Mouse (Mus musculus): Measurements from ENCODE around the gene Morn4. TPM values are rescaled to one million over a fixed set of nuclear protein-coding genes. Genes with fewer than 3 reads are reported as not detected.

Morn4 gene
- total and polyA plus RNA-seq, 2 experiments from 2014 or later = 47.5 to 122 TPM

GRCm38 (mm10) chr19:42055881-42056280 is 30.3 kb downstream of the Morn4 start:
- H3K9me3 ChIP-seq (ENCODE audit: low read length) = no peaks in the 10 kb centered on the region
- ATAC-seq (ENCODE audit: low FRiP score) (no peak), DNase-seq (ENCODE audit: low spot score) (no peak)
- H3K27ac ChIP-seq (ENCODE audit: low read depth, low read length) = no peak overlapping the region
- H3K9ac ChIP-seq (replicated peaks; ENCODE audit: low read length, poor library complexity, severe bottlenecking) = no peak overlapping the region
- TF ChIP-seq CTCF (IDR thresholded peaks at IDR 0.05) = no peak
- no peaks in the 10 kb centered on the region for H3K4me1 ChIP-seq (ENCODE audit: insufficient read depth, low read length)
- 87% methylated on average over 2 of the region's 2 CpGs for WGBS
- H3K27me3 ChIP-seq (ENCODE audit: insufficient read depth, low read length) = no peaks in the 10 kb centered on the region
- H3K4me3 ChIP-seq (ENCODE audit: low read depth, low read length) = no peak overlapping the region
- no peak overlapping the region for H3K4me2 ChIP-seq (ENCODE audit: low read depth, low read length, poor library complexity, severe bottlenecking)
- H3K36me3 ChIP-seq (ENCODE audit: insufficient read depth, low read length) = no peaks in the 10 kb centered on the region

DNA sequence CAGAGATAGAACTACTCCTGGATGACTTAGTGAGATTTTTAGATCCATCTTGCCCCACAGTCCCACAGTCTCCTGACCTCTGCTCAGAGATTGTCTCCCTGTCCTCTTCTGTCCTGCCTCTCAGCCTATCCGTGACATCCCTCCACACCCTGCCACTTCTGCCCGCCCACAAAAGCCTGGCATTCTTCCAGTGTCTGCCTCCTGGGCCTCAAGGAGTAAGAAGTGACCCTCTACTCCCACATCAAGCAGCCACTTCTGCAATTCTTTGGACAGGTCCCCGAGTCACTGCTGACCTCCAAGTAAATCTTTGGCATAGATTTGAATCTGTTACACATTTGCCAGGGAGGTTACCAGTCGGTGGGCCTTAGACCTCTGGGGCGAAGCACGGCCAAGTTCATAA is 31.9 kb downstream of the Morn4 start:
- ATAC-seq (ENCODE audit: low FRiP score) (no peak), DNase-seq (ENCODE audit: low spot score) (no peak)
- no peak overlapping the region for H3K4me3 ChIP-seq (ENCODE audit: low read depth, low read length)
- H3K4me2 ChIP-seq (ENCODE audit: low read depth, low read length, poor library complexity, severe bottlenecking) = no peak overlapping the region
- TF ChIP-seq CTCF (IDR thresholded peaks at IDR 0.05) = no peak
- H3K9ac ChIP-seq (replicated peaks; ENCODE audit: low read length, poor library complexity, severe bottlenecking) = no peak overlapping the region
- H3K27ac ChIP-seq (ENCODE audit: low read depth, low read length) = no peak overlapping the region
- H3K9me3 ChIP-seq (ENCODE audit: low read length) = no peaks in the 10 kb centered on the region
- WGBS = 76% methylated on average over 6 of the region's 6 CpGs
- no peaks in the 10 kb centered on the region for H3K27me3 ChIP-seq (ENCODE audit: insufficient read depth, low read length)
- no peaks in the 10 kb centered on the region for H3K36me3 ChIP-seq (ENCODE audit: insufficient read depth, low read length)
- H3K4me1 ChIP-seq (ENCODE audit: insufficient read depth, low read length) = no peaks in the 10 kb centered on the region

DNA sequence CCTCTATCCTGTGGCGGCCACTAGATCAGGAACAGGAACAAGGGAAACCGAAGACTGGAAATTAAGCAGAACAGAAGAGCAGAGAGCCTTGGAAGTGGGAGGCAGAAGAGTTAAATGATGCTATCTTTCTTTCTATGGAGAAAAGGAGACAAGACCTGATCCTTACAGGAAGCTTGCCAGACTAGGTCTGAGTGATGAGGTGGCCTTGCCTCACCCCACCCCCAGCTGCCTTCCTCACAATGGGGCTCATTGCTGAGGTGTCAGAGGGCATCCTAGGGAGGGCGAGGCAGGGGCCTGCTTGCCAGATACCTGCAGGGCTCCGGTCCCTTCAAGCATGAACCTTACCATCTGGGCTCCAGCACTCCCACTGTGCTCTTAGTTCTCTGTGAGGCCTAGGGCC is 34.2 kb downstream of the Morn4 start, which contains the start of gene 4933411K16Rik:
Gene 4933411K16Rik (plus strand): TSS at position 301 of the 400 bp plus-strand sequence.
- H3K27ac ChIP-seq (ENCODE audit: low read depth, low read length) = no peak within 1 kb of the TSS
- no peak for TF ChIP-seq CTCF (IDR thresholded peaks at IDR 0.05)

GRCm38 (mm10) chr19:42051351-42051750 is 34.8 kb downstream of the Morn4 start:
- Histone ChIP-seq H3K4me2 (ENCODE audit: low read depth, low read length, poor library complexity, severe bottlenecking) (no peak overlapping the region), H3K36me3 (ENCODE audit: insufficient read depth, low read length) (no peaks in the 10 kb centered on the region), H3K4me3 (ENCODE audit: low read depth, low read length) (no peak overlapping the region), H3K9me3 (ENCODE audit: low read length) (no peaks in the 10 kb centered on the region), H3K9ac (replicated peaks; ENCODE audit: low read length, poor library complexity, severe bottlenecking) (no peak overlapping the region), H3K4me1 (ENCODE audit: insufficient read depth, low read length) (no peaks in the 10 kb centered on the region), H3K27ac (ENCODE audit: low read depth, low read length) (no peak overlapping the region), H3K27me3 (ENCODE audit: insufficient read depth, low read length) (no peaks in the 10 kb centered on the region)
- DNase-seq (ENCODE audit: low spot score) (no peak), ATAC-seq (ENCODE audit: low FRiP score) (no peak)
- no peak for TF ChIP-seq CTCF (IDR thresholded peaks at IDR 0.05)
- 86% methylated on average over 3 of the region's 3 CpGs for WGBS

More for the DNA sequence above, 34.2 kb downstream of the Morn4 start, which contains the start of gene 4933411K16Rik:
- DNase-seq (ENCODE audit: low spot score) = no peak
- Histone ChIP-seq H3K4me2 (ENCODE audit: low read depth, low read length, poor library complexity, severe bottlenecking) (no peak within 1 kb of the TSS), H3K27me3 (ENCODE audit: insufficient read depth, low read length) (no peaks in the 10 kb centered on the region), H3K9me3 (ENCODE audit: low read length) (no peaks in the 10 kb centered on the region), H3K36me3 (ENCODE audit: insufficient read depth, low read length) (no peaks in the 10 kb centered on the region), H3K9ac (replicated peaks; ENCODE audit: low read length, poor library complexity, severe bottlenecking) (no peak within 1 kb of the TSS), H3K4me1 (ENCODE audit: insufficient read depth, low read length) (no peaks in the 10 kb centered on the region), H3K4me3 (ENCODE audit: low read depth, low read length) (no peak within 1 kb of the TSS)
- WGBS = 87% methylated on average over 4 of the region's 4 CpGs
- ATAC-seq (ENCODE audit: low FRiP score) = no peak

DNA sequence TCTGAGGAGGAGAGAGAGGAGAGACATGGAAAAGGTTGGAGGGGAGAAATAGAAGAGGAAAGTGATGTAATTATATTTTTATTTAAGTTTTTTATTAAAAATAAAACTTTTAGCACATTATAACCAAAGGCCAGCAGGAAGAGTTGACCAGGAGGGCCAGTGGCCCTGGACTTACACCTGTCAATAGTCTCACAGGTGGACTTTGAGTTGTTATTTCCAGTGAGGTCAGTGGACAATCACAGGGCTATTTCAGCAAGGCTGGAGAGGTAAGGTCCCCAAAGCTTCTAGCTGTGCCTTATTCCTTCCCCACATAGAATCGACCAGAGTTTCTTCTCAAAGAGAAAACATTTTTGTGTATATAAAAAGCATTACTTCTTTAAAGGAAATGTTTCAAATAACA is 35.9 kb downstream of the Morn4 start:
- Histone ChIP-seq H3K9ac (replicated peaks; ENCODE audit: low read length, poor library complexity, severe bottlenecking) (no peak overlapping the region), H3K9me3 (ENCODE audit: low read length) (no peaks in the 10 kb centered on the region), H3K4me3 (ENCODE audit: low read depth, low read length) (no peak overlapping the region), H3K4me1 (ENCODE audit: insufficient read depth, low read length) (no peaks in the 10 kb centered on the region), H3K27ac (ENCODE audit: low read depth, low read length) (no peak overlapping the region), H3K36me3 (ENCODE audit: insufficient read depth, low read length) (no peaks in the 10 kb centered on the region), H3K27me3 (ENCODE audit: insufficient read depth, low read length) (no peaks in the 10 kb centered on the region), H3K4me2 (ENCODE audit: low read depth, low read length, poor library complexity, severe bottlenecking) (no peak overlapping the region)
- no peak for DNase-seq (ENCODE audit: low spot score)
- ATAC-seq (ENCODE audit: low FRiP score) = no peak
- WGBS = 89% methylated on average over 1 of the region's 1 CpGs
- TF ChIP-seq CTCF (IDR thresholded peaks at IDR 0.05) = no peak

DNA sequence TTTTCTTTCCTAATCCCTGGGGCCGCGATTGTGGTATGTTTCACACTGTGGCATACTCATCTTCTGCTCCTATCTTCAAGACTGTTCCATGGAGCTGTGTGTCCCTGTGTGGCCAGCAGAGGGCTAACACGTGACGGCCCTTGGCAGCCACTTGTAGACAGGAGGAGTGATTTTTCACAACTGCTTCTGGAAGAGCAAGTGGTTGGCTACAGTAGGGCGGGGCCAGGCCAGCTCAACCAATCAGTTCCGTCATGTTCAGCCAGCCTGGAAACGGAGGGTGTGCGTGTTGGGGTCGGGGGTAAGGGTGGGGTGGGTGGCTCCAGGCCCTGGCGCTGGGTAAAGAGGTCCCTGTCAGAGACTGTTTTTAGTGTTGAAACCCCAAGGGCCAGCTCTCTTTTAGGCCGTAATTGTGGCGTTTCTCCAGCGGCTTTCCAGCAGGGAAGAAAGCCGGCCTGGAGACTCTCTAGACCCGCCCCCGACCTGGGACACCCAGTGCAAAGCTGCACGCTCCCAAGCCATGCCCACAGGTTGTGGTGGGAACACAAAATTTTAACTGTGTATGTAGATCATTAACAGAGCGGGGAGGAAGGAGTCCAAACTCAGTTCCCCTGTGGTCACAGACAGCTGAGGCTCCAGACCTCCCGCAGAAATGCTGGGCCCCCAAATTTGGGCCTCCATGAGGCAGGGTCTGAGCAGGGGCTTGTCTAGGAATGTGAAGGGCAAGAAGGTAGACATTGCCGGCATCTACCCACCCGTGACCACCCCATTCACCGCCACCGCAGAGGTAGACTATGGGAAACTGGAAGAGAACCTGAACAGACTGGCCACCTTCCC is 40.7 kb downstream of the Morn4 start, which contains the start of gene Hoga1:
Gene Hoga1 (plus strand): TSS at position 342 of the 834 bp plus-strand sequence.
- DNase-seq (ENCODE audit: low spot score) = peak; percentile 82
- no peaks in the 10 kb centered on the region for H3K27me3 ChIP-seq (ENCODE audit: insufficient read depth, low read length)
- peak; percentile 85 for ATAC-seq (ENCODE audit: low FRiP score)
- TF ChIP-seq CTCF (IDR thresholded peaks at IDR 0.05) = peak; percentile 80
- no peaks in the 10 kb centered on the region for H3K4me1 ChIP-seq (ENCODE audit: insufficient read depth, low read length)
- peak within 1 kb of the TSS; percentile 2; the same call in 1 of the 2 replicates for H3K4me3 ChIP-seq (ENCODE audit: low read depth, low read length)
- H3K36me3 ChIP-seq (ENCODE audit: insufficient read depth, low read length) = no peaks in the 10 kb centered on the region
- 29% methylated on average over 23 of the region's 23 CpGs for WGBS
- H3K9me3 ChIP-seq (ENCODE audit: low read length) = no peaks in the 10 kb centered on the region
- no peak within 1 kb of the TSS for H3K27ac ChIP-seq (ENCODE audit: low read depth, low read length)
- H3K9ac ChIP-seq (replicated peaks; ENCODE audit: low read length, poor library complexity, severe bottlenecking) = no peak within 1 kb of the TSS; the same call in 1 of the 2 replicates
- H3K4me2 ChIP-seq (ENCODE audit: low read depth, low read length, poor library complexity, severe bottlenecking) = peak within 1 kb of the TSS; percentile 45
